Mouse (Mus musculus): ENCODE measurements around the gene Cmtm7. TPM values are rescaled to one million over a fixed set of nuclear protein-coding genes. Genes with fewer than 3 reads are reported as not detected.

The Cmtm7 gene
- polyA plus RNA-seq, 1 experiment from 2014 or later = 59.5 TPM

DNA sequence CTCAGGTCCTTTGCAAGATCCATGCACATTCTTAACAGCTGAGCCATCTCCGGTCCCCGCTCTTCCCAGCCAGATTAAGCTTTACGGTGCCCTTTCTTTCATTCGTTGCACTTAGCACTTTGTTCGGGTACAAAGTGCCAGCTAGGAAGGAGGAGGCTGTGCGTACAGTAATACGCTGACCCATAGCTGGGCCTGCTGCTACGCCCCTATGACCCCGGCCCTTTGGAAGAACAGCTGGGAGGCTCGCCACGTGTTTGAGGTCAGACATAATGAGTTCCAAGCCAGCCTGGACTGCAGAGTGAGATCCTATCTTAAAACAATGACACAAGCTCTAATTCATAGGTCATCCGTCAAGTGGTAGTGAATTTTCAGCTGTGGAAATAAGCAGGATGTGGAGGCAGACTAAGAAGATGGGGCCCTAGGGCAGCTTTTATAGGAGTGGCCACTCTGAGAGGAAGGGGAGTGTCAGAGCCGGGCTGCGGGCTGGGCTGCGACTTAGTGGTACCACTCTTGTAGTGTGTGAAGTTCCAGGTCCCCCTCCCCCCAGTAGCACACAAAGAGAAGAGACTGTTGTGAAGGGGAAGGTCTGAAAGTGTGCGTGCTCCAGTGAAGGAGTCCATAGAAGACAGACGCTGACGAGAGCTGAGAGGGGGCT lies 64.9 kb downstream of the Cmtm7 start:
- H3K4me1 ChIP-seq (replicated peaks) = no peaks in the 10 kb centered on the region
- H3K27me3 ChIP-seq = no peaks in the 10 kb centered on the region
- H3K9ac ChIP-seq = no peak overlapping the region
- H3K4me2 ChIP-seq = no peak overlapping the region
- no peak overlapping the region for H3K27ac ChIP-seq
- peaks cover 87% of the 10 kb centered on the region for H3K36me3 ChIP-seq
- no peaks in the 10 kb centered on the region for H3K9me3 ChIP-seq (replicated peaks)
- no peak overlapping the region for H3K4me3 ChIP-seq (replicated peaks)
- WGBS (ENCODE audit: insufficient replicate concordance) = 85% methylated on average over 18 of the region's 18 CpGs
- DNase-seq = no peak
- peak; percentile 41; the same call in 1 of the 2 replicates for ATAC-seq (ENCODE audit: low read depth)

GRCm38 (mm10) chr9:114713481-114713880 lies 68.2 kb downstream of the Cmtm7 start:
- 89% methylated on average over 7 of the region's 7 CpGs for WGBS (ENCODE audit: insufficient replicate concordance)
- DNase-seq = no peak
- Histone ChIP-seq H3K4me1 (replicated peaks) (no peaks in the 10 kb centered on the region), H3K4me2 (no peak overlapping the region), H3K27ac (no peak overlapping the region), H3K27me3 (no peaks in the 10 kb centered on the region), H3K36me3 (peaks cover 79% of the 10 kb centered on the region), H3K9me3 (replicated peaks) (no peaks in the 10 kb centered on the region), H3K9ac (no peak overlapping the region), H3K4me3 (replicated peaks) (no peak overlapping the region)
- no peak for ATAC-seq (ENCODE audit: low read depth)

DNA sequence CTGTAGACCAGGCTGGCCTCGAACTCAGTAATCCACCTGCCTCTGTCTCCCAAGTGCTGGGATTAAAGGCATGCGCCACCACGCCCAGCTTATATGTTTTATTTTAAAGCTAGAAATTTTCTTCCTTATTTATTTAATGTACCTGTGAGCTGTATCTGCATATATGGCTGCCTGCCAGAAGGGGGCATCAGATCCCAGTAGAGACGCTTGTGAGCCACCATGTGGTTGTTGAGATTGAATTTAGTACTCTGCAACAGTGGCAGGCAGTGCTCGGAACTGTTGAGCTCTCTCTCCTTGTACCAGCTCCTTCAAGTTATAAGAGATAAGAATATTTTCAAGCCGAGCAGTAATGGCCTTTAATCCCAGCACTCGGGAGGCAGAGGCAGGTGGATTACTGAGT lies 71.3 kb downstream of the Cmtm7 start:
- DNase-seq = no peak
- no peak overlapping the region for H3K9ac ChIP-seq
- H3K36me3 ChIP-seq = peaks cover 79% of the 10 kb centered on the region
- no peak overlapping the region for H3K4me2 ChIP-seq
- no peaks in the 10 kb centered on the region for H3K27me3 ChIP-seq
- no peaks in the 10 kb centered on the region for H3K4me1 ChIP-seq (replicated peaks)
- 62% methylated on average over 7 of the region's 7 CpGs for WGBS (ENCODE audit: insufficient replicate concordance)
- no peak overlapping the region for H3K4me3 ChIP-seq (replicated peaks)
- ATAC-seq (ENCODE audit: low read depth) = no peak
- no peak overlapping the region for H3K27ac ChIP-seq
- H3K9me3 ChIP-seq (replicated peaks) = no peaks in the 10 kb centered on the region

DNA sequence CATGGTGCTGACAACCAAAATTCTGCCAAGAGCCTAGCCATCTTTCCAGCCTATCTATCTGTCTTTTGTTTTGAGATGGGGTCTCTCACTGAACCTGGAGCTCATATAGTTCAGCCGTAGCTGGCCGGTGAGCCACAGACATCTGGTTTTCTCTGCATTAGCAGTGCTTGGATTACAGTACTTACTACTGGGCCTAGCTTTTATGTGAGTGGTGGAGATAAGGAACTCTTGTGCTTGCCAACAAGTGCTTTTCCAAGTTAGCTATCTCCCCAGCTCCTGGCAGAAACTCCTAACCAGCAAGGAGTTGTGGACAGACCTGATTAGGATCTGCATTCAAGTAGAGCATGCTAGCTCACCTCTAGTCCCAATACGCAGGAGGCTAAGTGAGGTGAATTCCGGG lies 73.9 kb downstream of the Cmtm7 start:
- 89% methylated on average over 4 of the region's 4 CpGs for WGBS (ENCODE audit: insufficient replicate concordance)
- H3K27me3 ChIP-seq = no peaks in the 10 kb centered on the region
- peaks cover 61% of the 10 kb centered on the region for H3K36me3 ChIP-seq
- H3K9ac ChIP-seq = no peak overlapping the region
- no peak overlapping the region for H3K27ac ChIP-seq
- DNase-seq (no peak), ATAC-seq (ENCODE audit: low read depth) (no peak)
- H3K4me1 ChIP-seq (replicated peaks) = no peaks in the 10 kb centered on the region
- no peaks in the 10 kb centered on the region for H3K9me3 ChIP-seq (replicated peaks)
- no peak overlapping the region for H3K4me3 ChIP-seq (replicated peaks)
- no peak overlapping the region for H3K4me2 ChIP-seq

Other genes starting within 250 kb of the Cmtm7 start
- gene Trim71, start 217.5 kb downstream of the Cmtm7 start, polyA plus RNA-seq (2015; fragmentation: Nextera tagmentation; extraction: Ambion mirVana) = 1.4 and 1.6 TPM in 2 replicates
- 26.9 and 32.5 TPM in 2 replicates for gene Cnot10, start 141.7 kb downstream of the Cmtm7 start, polyA plus RNA-seq (2015; fragmentation: Nextera tagmentation; extraction: Ambion mirVana)
- gene Dync1li1, start 93.1 kb downstream of the Cmtm7 start, polyA plus RNA-seq (2015; fragmentation: Nextera tagmentation; extraction: Ambion mirVana) = 23.2 and 24.9 TPM in 2 replicates
- 21.9 and 27.0 TPM in 2 replicates for gene Cmtm6, start 50.7 kb downstream of the Cmtm7 start, polyA plus RNA-seq (2015; fragmentation: Nextera tagmentation; extraction: Ambion mirVana)
- 21.0 and 23.2 TPM in 2 replicates for gene Cmtm8, start 62.3 kb upstream of the Cmtm7 start, polyA plus RNA-seq (2015; fragmentation: Nextera tagmentation; extraction: Ambion mirVana)
- gene Gpd1l, start 152.1 kb upstream of the Cmtm7 start, polyA plus RNA-seq (2015; fragmentation: Nextera tagmentation; extraction: Ambion mirVana) = 7.2 and 8.5 TPM in 2 replicates
- 0.23 and 0.32 TPM in 2 replicates for gene Osbpl10, start 196.7 kb upstream of the Cmtm7 start, polyA plus RNA-seq (2015; fragmentation: Nextera tagmentation; extraction: Ambion mirVana)
- 242 and 274 TPM in 2 replicates for gene Rps27rt, start 200.9 kb upstream of the Cmtm7 start, polyA plus RNA-seq (2015; fragmentation: Nextera tagmentation; extraction: Ambion mirVana)

Measured in liver, embryonic 13.5 days (tissue).